Mouse (Mus musculus): ENCODE results near the gene Ksr2.

DNA sequence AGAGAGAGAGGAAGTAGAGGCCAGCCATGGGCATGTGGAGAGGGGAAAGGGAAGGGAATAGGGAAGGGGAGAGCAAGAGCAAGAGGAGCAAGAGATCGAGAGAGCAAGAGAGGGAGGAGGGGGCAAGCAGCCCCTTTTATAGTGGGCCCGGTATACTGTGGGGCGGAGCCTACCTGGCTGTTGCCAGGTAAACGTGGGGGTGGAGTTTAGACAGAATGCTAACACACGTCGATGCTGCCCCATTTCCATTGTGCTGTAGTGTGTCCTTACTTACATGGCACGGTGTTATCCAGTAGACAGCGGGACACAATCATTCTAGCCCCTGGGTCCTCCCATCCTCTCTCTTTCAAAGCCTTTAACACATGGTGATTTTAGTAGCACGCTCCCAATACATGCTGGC is 14.5 kb upstream of the Ksr2 start:
- TF ChIP-seq CTCF (IDR thresholded peaks at IDR 0.05; ENCODE audit: borderline replicate concordance, insufficient read depth, low read length) = no peak
- no peak for TF ChIP-seq POLR2A (IDR thresholded peaks at IDR 0.05; ENCODE audit: low read depth, low read length)
